Mouse (Mus musculus): Measurements from ENCODE around the gene Colgalt2.

GRCm38 (mm10) chr1:152417602-152418001 lies 18.0 kb downstream of the Colgalt2 start:
- TF ChIP-seq POLR2A (IDR thresholded peaks at IDR 0.05; ENCODE audit: control insufficient read depth, extremely low read depth, insufficient read depth, low read length, poor library complexity) (no peak), CTCF (IDR thresholded peaks at IDR 0.05; ENCODE audit: borderline replicate concordance, control insufficient read depth, extremely low read depth, insufficient read depth, low read length, poor library complexity) (no peak)

Measured in thymus, adult 2 months (tissue).